Mouse (Mus musculus) hindbrain, embryonic 10.5 days (tissue): ENCODE data around the gene Sirt7. TPM values are rescaled to one million over a fixed set of nuclear protein-coding genes. Genes with fewer than 3 reads are reported as not detected.
A peak's percentile ranks its signal among the peaks of the same experiment; 100 is the strongest.

Experiments
- DNase-seq: peaks from one replicate; pipeline ENCODE4 v3.0.0-alpha.2; 2017; ENCODE audit warnings: low spot score
- H3K27ac ChIP-seq: fragments of 300-500 bp; sonication (generic); 2 replicates; pipeline ENCODE4 v1.5.1; 2016; ENCODE audit warnings: mild to moderate bottlenecking, moderate library complexity
- H3K27me3 ChIP-seq: fragments of 300-500 bp; sonication (generic); 2 replicates; pipeline ENCODE4 v1.6.1; 2016; ENCODE audit warnings: mild to moderate bottlenecking; ENCODE audit not compliant: poor library complexity, insufficient read depth, severe bottlenecking
- H3K36me3 ChIP-seq: fragments of 300-500 bp; sonication (generic); 2 replicates; pipeline ENCODE4 v1.6.1; 2016; ENCODE audit warnings: mild to moderate bottlenecking, moderate library complexity
- H3K4me1 ChIP-seq: fragments of 300-500 bp; sonication (generic); replicated peaks from 2 replicates; pipeline ENCODE4 v1.6.1; 2016; ENCODE audit warnings: mild to moderate bottlenecking
- H3K4me3 ChIP-seq: fragments of 300-500 bp; sonication (generic); 2 replicates; pipeline ENCODE4 v1.5.1; 2016; ENCODE audit warnings: mild to moderate bottlenecking, moderate library complexity
- H3K9me3 ChIP-seq: fragments of 300-500 bp; sonication (generic); 2 replicates; pipeline ENCODE4 v1.6.1; 2016; ENCODE audit warnings: mild to moderate bottlenecking, moderate library complexity
- WGBS: fragments of 180-500 bp; shearing (Covaris S2); methylation state at CpG from one replicate; pipeline ENCODE4 v1.1.7; 2016; 5-methylcytosine and 5-hydroxymethylcytosine counted together
- polyA plus RNA-seq: library from polyadenylated mRNA; unstranded; fragments of >200 nt; fragmentation: Nextera tagmentation; extraction: Ambion mirVana; gene quantifications from 2 replicates; pipeline ENCODE4 v1.2.1, GENCODE M21; 2016

The Sirt7 gene
- polyA plus RNA-seq, 1 experiment from 2014 or later: 42.4 TPM

DNA sequence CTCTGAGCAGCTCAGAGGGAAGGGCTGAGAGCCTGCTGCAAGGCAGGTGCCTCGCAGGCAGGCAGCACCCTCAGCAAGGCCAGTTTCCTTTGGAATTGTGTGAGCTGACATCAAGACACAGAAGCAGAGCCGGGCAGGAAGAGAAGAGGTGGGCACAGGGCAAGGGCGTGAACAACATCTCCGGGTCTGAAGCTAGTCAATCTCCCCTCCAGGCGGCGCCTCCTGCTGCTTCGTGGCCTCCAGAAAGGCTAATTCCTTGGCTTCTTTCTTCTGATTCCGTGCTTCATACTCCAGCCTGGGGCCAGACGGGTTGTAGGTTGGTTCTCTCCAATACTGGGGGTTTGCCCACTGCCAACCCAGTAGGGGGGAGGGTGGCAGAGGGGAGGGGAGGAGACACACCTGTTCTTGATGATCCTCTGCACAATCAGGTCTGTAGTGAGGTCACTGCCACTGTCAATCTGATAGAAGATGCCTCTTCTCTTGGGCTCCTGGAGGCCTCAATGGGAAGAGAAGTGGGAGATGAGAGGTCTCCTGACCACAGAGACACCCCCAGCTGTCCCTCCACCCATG lies 14.5 kb downstream of the Sirt7 start:
- Histone ChIP-seq H3K4me1 (peaks cover 38% of the 10 kb centered on the region), H3K36me3 (peaks cover 87% of the 10 kb centered on the region), H3K27ac (no peak overlapping the region), H3K4me3 (no peak overlapping the region), H3K27me3 (peaks cover 35% of the 10 kb centered on the region), H3K9me3 (no peaks in the 10 kb centered on the region)
- DNase-seq: no peak
- 85% methylated on average over 9 of the region's 9 CpGs for WGBS

DNA sequence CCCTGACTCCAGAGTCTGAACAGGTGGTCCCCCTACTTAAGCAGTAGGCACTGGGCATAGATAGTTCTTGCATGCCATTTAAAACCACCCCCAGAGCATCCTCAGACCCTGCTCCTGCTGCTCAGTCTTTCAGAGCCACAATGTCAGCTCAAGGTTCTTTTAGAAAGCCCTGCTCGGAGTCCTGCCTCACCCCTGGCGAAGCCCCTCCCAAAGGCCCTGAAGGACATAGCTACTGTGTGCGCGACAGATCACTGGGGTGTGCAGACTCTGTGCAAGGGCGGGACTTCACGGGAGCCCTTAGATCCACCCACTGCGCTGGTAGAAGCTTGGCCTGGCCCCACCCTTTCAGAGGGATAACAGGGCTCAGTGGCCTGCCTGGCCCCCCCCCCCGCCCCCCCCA lies 15.8 kb downstream of the Sirt7 start:
- Histone ChIP-seq H3K27ac (no peak overlapping the region), H3K36me3 (peaks cover 89% of the 10 kb centered on the region), H3K27me3 (peaks cover 35% of the 10 kb centered on the region), H3K9me3 (no peaks in the 10 kb centered on the region), H3K4me3 (0 out of 2 replicates have a peak overlapping the region, but pooled peaks have one; percentile 13), H3K4me1 (peaks cover 31% of the 10 kb centered on the region)
- no peak for DNase-seq
- WGBS: 38% methylated on average over 8 of the region's 8 CpGs

DNA sequence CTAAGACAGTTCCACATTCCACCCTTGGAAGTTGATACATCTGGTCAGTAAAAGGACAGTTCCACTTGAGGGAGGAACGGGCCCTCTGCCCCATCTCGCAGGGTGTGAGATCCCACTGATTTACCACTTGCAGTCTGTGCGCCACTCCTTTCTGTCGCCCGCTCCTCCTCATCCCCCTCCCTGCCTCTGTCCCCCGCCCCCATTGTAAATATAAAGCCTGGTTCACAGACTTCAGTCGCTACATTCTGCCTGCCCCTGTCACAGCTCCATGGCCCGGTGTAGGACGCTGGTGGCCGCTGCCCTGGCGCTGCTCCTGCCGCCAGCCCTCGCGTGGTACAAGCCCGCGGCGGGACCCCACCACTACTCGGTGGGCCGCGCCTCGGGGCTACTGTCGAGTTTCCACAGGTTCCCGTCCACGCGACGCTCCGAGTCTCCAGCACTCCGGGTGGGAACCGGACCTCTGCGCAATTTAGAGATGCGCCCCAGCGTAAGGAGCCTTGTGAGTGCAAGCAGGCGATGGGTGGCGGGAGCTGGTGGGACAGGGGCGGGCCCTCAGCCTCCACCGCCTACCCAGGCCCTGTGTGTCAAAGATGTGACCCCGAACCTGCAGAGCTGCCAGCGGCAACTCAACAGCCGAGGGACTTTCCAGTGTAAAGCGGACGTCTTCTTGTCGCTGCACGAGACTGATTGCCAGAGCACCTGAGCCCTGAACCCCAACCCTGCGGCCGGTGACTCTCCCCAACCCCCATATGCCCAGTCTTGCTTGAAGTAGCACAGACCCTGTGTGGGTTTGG lies 16.6 kb downstream of the Sirt7 start, which contains the start of gene Npb:
Gene Npb, plus strand, starts transcription at position 237 of the 794 bp plus-strand sequence.
- Histone ChIP-seq H3K9me3 (no peaks in the 10 kb centered on the region), H3K27ac (peak within 1 kb of the TSS; percentile 73), H3K4me1 (peaks cover 31% of the 10 kb centered on the region), H3K4me3 (peak within 1 kb of the TSS; percentile 43), H3K27me3 (peaks cover 35% of the 10 kb centered on the region), H3K36me3 (peaks cover 89% of the 10 kb centered on the region)
- WGBS: 6% methylated on average over 45 of the region's 45 CpGs
- peak; percentile 30 for DNase-seq

DNA sequence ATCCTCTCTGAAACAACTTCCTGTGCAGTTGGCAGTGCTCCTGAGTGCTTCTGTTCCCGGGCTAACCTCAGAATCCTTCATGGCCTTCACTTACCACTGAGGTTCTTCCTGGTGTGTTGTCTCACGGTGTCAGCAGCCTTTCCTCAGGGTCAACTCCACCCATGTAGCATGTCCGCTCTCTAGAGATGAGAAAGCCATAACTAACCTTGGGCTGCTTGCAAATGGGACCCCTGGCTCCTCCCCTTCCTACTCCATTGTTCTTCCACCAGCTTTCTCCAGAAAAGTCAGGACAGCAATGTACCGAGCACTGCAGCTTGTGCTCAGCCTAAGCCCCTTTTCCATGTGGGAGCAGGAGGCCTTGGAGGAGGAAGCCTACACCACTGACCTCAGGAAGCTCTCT lies 18.3 kb downstream of the Sirt7 start:
- Histone ChIP-seq H3K27ac (peak overlapping the region; percentile 29; the same call in 1 of the 2 replicates), H3K4me3 (no peak overlapping the region), H3K36me3 (peaks cover 89% of the 10 kb centered on the region), H3K4me1 (peaks cover 28% of the 10 kb centered on the region), H3K27me3 (peaks cover 35% of the 10 kb centered on the region), H3K9me3 (no peaks in the 10 kb centered on the region)
- WGBS: 73% methylated on average over 4 of the region's 4 CpGs
- no peak for DNase-seq

DNA sequence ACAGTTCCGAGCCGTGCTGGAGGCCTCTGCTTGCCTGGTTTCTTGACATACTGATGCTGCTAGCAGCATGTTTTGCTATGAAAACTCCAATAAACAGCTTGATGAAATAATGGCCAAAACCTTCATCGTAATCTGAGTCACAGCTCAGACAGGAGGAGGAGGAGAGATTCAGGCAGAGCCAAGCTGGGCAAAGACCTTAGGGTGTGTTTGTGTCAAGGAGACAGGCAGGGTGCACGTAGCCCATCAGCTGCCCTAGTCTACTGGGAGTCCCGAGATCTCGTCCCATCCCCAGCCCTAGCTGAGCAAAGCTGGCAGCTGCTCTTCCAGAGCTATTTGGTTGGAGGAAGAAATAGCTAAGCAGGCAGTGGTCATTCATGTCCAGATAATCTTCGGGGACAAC lies 19.4 kb downstream of the Sirt7 start:
- DNase-seq: no peak
- peaks cover 35% of the 10 kb centered on the region for H3K27me3 ChIP-seq
- H3K4me1 ChIP-seq: peaks cover 28% of the 10 kb centered on the region
- peaks cover 87% of the 10 kb centered on the region for H3K36me3 ChIP-seq
- 90% methylated on average over 7 of the region's 7 CpGs for WGBS
- no peaks in the 10 kb centered on the region for H3K9me3 ChIP-seq
- no peak overlapping the region for H3K4me3 ChIP-seq
- H3K27ac ChIP-seq: no peak overlapping the region

DNA sequence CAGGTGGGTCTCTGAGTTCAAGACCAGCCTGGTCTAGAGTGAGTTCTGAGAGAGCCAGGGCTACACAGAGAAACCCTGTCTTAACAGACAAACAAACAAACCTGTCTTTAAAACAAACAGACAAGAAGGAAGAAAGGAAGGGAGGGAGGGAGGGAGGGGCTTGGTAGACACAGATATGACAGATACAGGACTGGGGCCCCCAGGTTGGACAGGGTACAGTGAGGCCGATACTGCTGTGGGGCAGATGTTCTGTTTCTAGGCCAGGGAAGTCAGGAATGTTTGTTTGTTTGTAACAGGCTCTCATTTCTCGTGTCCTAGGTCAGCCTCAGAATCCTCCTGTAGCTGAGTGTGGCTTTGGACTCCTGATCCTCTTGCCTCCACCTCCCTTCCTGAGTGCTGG lies 21.5 kb downstream of the Sirt7 start:
- Histone ChIP-seq H3K4me1 (peaks cover 32% of the 10 kb centered on the region), H3K4me3 (no peak overlapping the region), H3K27ac (no peak overlapping the region), H3K9me3 (no peaks in the 10 kb centered on the region), H3K27me3 (peaks cover 22% of the 10 kb centered on the region), H3K36me3 (peaks cover 79% of the 10 kb centered on the region)
- DNase-seq: no peak
- 90% methylated on average over 2 of the region's 2 CpGs for WGBS

DNA sequence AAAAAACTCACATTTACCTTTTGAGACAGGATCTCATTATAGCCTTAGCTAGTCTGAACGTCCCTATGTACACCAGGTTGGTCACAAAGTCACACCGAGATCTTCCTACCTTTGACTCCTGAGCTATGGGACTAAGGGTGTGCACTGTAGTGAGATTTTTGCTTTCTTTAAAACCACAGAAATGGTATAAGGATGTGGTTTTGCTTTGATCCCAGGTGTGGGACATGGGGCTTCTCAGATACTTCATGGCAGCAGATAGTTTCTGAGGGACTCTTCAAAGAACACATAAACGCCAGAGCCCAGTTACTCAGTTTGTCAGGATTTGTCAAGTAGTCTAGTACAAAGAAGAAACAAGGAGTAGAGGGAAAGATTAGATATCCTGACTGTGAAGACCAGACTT lies 24.3 kb downstream of the Sirt7 start:
- Histone ChIP-seq H3K4me1 (peaks cover 35% of the 10 kb centered on the region), H3K4me3 (no peak overlapping the region), H3K36me3 (peaks cover 77% of the 10 kb centered on the region), H3K27me3 (no peaks in the 10 kb centered on the region), H3K27ac (no peak overlapping the region), H3K9me3 (no peaks in the 10 kb centered on the region)
- DNase-seq: no peak
- WGBS: 96% methylated on average over 3 of the region's 3 CpGs

DNA sequence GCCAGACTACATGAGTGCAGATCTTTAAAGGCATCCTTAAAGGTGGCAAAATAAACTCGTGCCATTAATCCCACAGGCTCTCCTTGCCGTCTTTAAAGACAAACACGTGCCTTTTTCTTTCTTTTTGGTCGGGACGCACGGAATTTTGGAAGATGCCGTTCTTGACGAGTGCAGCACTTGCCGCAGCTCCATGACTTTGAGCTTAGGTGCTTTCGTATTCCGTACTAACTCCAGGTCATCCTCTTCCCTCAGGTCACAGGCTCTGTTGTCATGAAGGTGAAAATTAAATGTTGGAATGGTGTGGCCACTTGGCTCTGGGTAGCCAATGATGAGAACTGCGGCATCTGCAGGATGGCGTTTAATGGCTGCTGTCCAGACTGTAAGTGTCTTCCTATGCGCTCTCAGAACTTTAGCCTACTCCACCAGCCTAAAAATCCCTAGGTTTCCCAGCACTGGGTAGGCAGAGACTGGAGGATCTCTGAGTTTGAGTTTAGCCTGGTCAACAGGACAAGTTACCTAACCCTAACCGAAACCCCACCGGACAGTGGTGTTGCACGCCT lies 26.0 kb downstream of the Sirt7 start:
- Histone ChIP-seq H3K27ac (peak overlapping the region; percentile 99), H3K9me3 (no peaks in the 10 kb centered on the region), H3K27me3 (no peaks in the 10 kb centered on the region), H3K4me3 (peak overlapping the region; percentile 91), H3K36me3 (peaks cover 77% of the 10 kb centered on the region), H3K4me1 (peaks cover 42% of the 10 kb centered on the region)
- no peak for DNase-seq
- WGBS: 53% methylated on average over 17 of the region's 17 CpGs

DNA sequence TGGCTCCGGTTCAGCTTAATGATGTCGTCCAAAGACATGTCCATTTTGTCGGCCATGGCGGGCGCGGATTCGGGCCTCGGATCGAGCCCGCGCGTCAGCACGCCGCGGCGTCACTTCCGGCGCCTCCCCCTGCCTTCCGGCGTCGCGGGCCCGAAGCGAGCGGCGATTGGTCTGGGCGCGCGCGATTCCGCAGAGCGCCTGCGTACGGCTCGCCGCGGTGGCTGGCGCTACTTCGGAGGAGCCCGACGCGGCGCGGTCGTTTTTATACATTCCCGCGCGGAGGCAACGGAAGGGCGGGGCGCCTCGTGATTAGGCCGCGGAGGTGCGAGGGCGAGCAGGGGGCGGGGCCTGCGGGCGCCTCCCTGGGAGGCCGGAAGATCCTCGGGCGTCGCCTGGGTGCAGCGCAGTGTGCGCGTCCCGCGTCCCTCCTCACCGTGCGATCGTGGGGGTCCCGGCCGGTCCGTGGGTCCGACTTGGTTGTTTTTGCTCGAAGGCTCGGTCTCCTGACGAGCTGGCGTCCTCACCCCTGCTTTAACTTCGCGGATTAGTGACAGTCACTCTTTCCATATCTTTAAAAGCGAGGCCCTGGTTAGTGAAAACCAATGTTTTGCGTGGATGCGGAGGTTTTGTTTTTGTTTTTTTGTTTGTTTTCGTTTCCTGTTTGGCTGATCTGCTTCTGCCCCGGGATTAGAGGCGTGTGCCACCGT lies 26.6 kb downstream of the Sirt7 start, which contains the start of the genes Alyref and Anapc11:
Gene Alyref, minus strand, starts transcription at position 83 of the 707 bp plus-strand sequence.
Gene Anapc11, plus strand, starts transcription at position 139 of the 707 bp plus-strand sequence.
- Histone ChIP-seq H3K27me3 (no peaks in the 10 kb centered on the region), H3K4me1 (peaks cover 42% of the 10 kb centered on the region), H3K36me3 (peaks cover 77% of the 10 kb centered on the region), H3K9me3 (no peaks in the 10 kb centered on the region), H3K27ac (peak within 1 kb of the TSS; percentile 99), H3K4me3 (peak within 1 kb of the TSS; percentile 91)
- WGBS: under 1% methylated on average over 88 of the region's 88 CpGs
- DNase-seq: peak; percentile 94

DNA sequence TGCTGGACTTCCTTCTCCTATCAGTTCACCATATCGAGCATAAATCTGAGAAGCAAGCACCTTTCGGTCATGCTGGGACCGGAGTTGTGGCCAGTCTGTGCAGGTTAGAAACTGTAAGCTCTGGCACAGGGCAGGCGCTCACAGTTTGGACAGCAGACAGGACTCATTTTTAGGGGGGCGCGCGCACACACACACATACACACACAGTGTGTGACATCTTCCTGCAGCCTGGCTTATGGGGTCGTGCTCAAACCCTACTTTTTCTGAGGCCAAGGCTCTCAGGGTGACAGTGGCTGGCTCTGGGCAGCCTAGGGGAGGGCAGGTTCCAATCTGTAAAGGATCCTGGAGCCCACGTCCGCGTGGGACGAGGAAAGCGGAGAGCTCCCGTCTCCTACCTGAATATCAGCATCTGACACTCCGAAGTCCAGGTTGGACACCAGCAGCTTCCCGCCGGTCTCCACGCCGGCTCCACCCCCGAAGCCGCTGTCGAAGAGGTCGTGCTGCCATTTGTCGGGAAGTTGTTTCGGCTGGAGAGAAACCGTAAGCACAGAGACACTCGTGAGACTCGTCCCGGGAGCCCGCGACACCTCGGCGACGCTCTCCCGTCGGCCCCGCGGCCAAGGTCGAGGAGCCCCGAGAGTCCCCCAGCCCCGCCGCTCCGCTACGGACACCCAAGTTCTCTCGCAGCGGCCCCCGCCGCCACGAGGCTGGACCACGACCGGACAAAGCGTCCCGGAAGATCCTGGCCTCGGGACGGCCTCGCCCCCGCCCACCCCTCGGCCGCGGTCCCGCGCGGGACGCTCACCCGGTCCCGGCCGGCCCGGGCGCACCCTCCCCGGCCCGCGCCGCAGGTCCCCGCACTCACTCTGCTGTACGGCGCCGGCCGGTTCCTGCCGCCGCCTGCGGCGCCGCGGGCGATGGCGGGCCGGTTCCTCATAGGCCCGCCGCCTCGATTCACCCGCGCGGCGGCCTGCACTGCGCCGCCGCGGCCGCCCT lies 27.5 kb downstream of the Sirt7 start:
- H3K36me3 ChIP-seq: peaks cover 77% of the 10 kb centered on the region
- H3K4me3 ChIP-seq: peak overlapping the region; percentile 91
- H3K4me1 ChIP-seq: peaks cover 42% of the 10 kb centered on the region
- peak overlapping the region; percentile 99 for H3K27ac ChIP-seq
- H3K27me3 ChIP-seq: no peaks in the 10 kb centered on the region
- 5% methylated on average over 98 of the region's 99 CpGs for WGBS
- no peaks in the 10 kb centered on the region for H3K9me3 ChIP-seq
- DNase-seq: peak; percentile 35

DNA sequence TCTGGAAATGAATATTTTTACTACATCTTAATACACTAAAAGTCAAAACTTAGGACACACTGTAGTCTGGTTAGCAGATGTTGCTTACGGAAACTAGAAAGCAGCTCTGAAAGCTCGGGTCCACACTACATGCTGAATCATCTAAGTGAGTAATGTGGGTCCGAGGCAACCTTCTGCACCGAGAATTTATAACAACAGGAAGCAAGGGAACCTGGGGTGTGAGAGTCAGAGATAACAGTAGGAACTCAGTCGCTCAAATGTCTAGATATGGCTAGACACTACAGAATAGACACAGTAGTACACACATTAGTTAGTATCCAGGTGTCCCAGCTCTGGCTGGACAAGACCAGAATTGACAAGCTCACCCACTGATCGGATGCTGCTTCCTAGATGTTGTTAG lies 36.5 kb downstream of the Sirt7 start:
- Histone ChIP-seq H3K9me3 (peaks cover 4% of the 10 kb centered on the region), H3K27me3 (no peaks in the 10 kb centered on the region), H3K36me3 (peaks cover 99% of the 10 kb centered on the region), H3K4me3 (no peak overlapping the region), H3K27ac (no peak overlapping the region), H3K4me1 (no peaks in the 10 kb centered on the region)
- 97% methylated on average over 6 of the region's 6 CpGs for WGBS
- DNase-seq: no peak

DNA sequence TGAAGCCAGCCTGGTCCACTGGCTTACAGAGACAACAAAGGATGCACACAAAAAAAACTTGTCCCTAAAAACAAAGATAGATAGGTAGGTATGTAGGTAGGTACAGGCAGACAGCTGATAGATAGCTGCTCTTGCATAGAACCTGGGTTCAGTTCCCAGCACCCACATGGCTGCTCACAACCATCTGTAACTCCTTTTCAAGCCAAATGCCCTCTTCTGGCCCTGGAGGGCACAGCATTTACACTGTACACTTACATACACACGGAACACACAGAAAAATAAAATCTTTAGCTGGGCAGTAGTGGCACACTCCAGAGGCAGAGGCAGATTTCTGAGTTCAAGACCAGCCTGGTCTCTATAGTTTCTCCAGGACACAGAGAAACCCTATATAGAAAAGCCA lies 41.1 kb downstream of the Sirt7 start:
- Histone ChIP-seq H3K9me3 (peaks cover 4% of the 10 kb centered on the region), H3K27ac (no peak overlapping the region), H3K4me3 (no peak overlapping the region), H3K4me1 (peaks cover 30% of the 10 kb centered on the region), H3K36me3 (peaks cover 76% of the 10 kb centered on the region), H3K27me3 (no peaks in the 10 kb centered on the region)
- DNase-seq: no peak
- WGBS: 96% methylated on average over 1 of the region's 1 CpGs
